Mouse (Mus musculus): ENCODE data around the gene Gm1604a.
"Not testable (repeated sequence)": the region's sequence is repeated elsewhere in the genome, so short reads cannot be mapped to it uniquely, and the experiment has no call there.

The Gm1604a gene

GRCm38 (mm10) chr17:7025257-7025656, at the start of gene Gm1604a:
Gene Gm1604a, plus strand, starts transcription at chr17:7025568.
- DNase-seq (ENCODE audit: low read depth, low spot score) = not testable (repeated sequence)

GRCm38 (mm10) chr17:6978287-6979248, 46.8 kb upstream of the Gm1604a start, which contains the start of gene Gm49721:
Gene Gm49721, plus strand, starts transcription at chr17:6978904.
- peak; percentile 43 for DNase-seq (ENCODE audit: low read depth, low spot score)

GRCm38 (mm10) chr17:6979380-6979779, 46.0 kb upstream of the Gm1604a start:
- not testable (repeated sequence) for DNase-seq (ENCODE audit: low read depth, low spot score)

- not testable (repeated sequence) for DNase-seq (ENCODE audit: low read depth, low spot score)
These were observed 45.2 kb upstream of the Gm1604a start for GRCm38 (mm10) chr17:6980144-6980543.

GRCm38 (mm10) chr17:6986118-6986517, 39.2 kb upstream of the Gm1604a start:
- not testable (repeated sequence) for DNase-seq (ENCODE audit: low read depth, low spot score)

- not testable (repeated sequence) for DNase-seq (ENCODE audit: low read depth, low spot score)
These were observed 29.9 kb upstream of the Gm1604a start for GRCm38 (mm10) chr17:6995504-6995903.

- not testable (repeated sequence) for DNase-seq (ENCODE audit: low read depth, low spot score)
These were observed 28.5 kb upstream of the Gm1604a start for GRCm38 (mm10) chr17:6996826-6997225.

GRCm38 (mm10) chr17:6997778-6998490, 27.4 kb upstream of the Gm1604a start:
- DNase-seq (ENCODE audit: low read depth, low spot score) = not testable (repeated sequence)

GRCm38 (mm10) chr17:7001790-7002585, 23.4 kb upstream of the Gm1604a start:
- not testable (repeated sequence) for DNase-seq (ENCODE audit: low read depth, low spot score)

- not testable (repeated sequence) for DNase-seq (ENCODE audit: low read depth, low spot score)
These were observed 22.0 kb upstream of the Gm1604a start for GRCm38 (mm10) chr17:7003392-7003791.

- DNase-seq (ENCODE audit: low read depth, low spot score) = not testable (repeated sequence)
These were observed 19.7 kb upstream of the Gm1604a start for GRCm38 (mm10) chr17:7005646-7006045.

- not testable (repeated sequence) for DNase-seq (ENCODE audit: low read depth, low spot score)
These were observed 16.5 kb upstream of the Gm1604a start for GRCm38 (mm10) chr17:7008885-7009284.

- not testable (repeated sequence) for DNase-seq (ENCODE audit: low read depth, low spot score)
These were observed 15.9 kb upstream of the Gm1604a start for GRCm38 (mm10) chr17:7009440-7009839.

GRCm38 (mm10) chr17:7009901-7010300, 15.5 kb upstream of the Gm1604a start:
- DNase-seq (ENCODE audit: low read depth, low spot score) = not testable (repeated sequence)

- not testable (repeated sequence) for DNase-seq (ENCODE audit: low read depth, low spot score)
These were observed 11.2 kb upstream of the Gm1604a start for GRCm38 (mm10) chr17:7014190-7014589.

- not testable (repeated sequence) for DNase-seq (ENCODE audit: low read depth, low spot score)
These were observed 487 bp downstream of the Gm1604a start for GRCm38 (mm10) chr17:7025764-7026346.

GRCm38 (mm10) chr17:7030204-7030603, 4.8 kb downstream of the Gm1604a start:
- not testable (repeated sequence) for DNase-seq (ENCODE audit: low read depth, low spot score)

- not testable (repeated sequence) for DNase-seq (ENCODE audit: low read depth, low spot score)
These were observed 5.3 kb downstream of the Gm1604a start for GRCm38 (mm10) chr17:7030622-7031174.

- DNase-seq (ENCODE audit: low read depth, low spot score) = not testable (repeated sequence)
These were observed 8.1 kb downstream of the Gm1604a start for GRCm38 (mm10) chr17:7033192-7034166.
